Mouse (Mus musculus) lung, postnatal 0 days (tissue): ENCODE data around the gene Cfap161. TPM values are rescaled to one million over a fixed set of nuclear protein-coding genes. Genes with fewer than 3 reads are reported as not detected.

Source experiments
- ATAC-seq: fragments of 200-750 bp; cut with Nextera tagmentation; 2 replicates; pipeline ENCODE4 v1.8.0; 2017; ENCODE audit warnings: moderate library complexity
- DNase-seq: peaks from one replicate; pipeline ENCODE4 v3.0.0-alpha.2; 2016; ENCODE audit warnings: low spot score
- H3K27ac ChIP-seq: fragments of 300-500 bp; sonication (generic); 2 replicates; pipeline ENCODE4 v1.5.1; 2014; ENCODE audit warnings: antibody characterized with exemption, mild to moderate bottlenecking, low read length, mixed read lengths
- H3K27me3 ChIP-seq: fragments of 300-500 bp; sonication (generic); replicated peaks from 2 replicates; pipeline ENCODE4 v1.6.1; 2014; ENCODE audit warnings: low read length, mixed read lengths; ENCODE audit not compliant: insufficient read depth
- H3K36me3 ChIP-seq: fragments of 300-500 bp; sonication (generic); 2 replicates; pipeline ENCODE4 v1.6.1; 2014; ENCODE audit warnings: low read length, mixed read lengths; ENCODE audit not compliant: insufficient read depth
- H3K4me1 ChIP-seq: fragments of 300-500 bp; sonication (generic); 2 replicates; pipeline ENCODE4 v1.6.1; 2014; ENCODE audit warnings: antibody characterized with exemption, low read depth, low read length, mixed read lengths; ENCODE audit not compliant: insufficient read depth
- H3K4me2 ChIP-seq: fragments of 300-500 bp; sonication (generic); replicated peaks from 2 replicates; pipeline ENCODE4 v1.6.1; 2014; ENCODE audit warnings: low read depth, mild to moderate bottlenecking, low read length, moderate library complexity, mixed read lengths
- H3K4me3 ChIP-seq: fragments of 300-500 bp; sonication (generic); 2 replicates; pipeline ENCODE4 v1.5.1; 2014; ENCODE audit warnings: low read depth, low read length
- H3K9ac ChIP-seq: fragments of 300-500 bp; sonication (generic); replicated peaks from 2 replicates; pipeline ENCODE4 v1.6.1; 2014; ENCODE audit warnings: low read depth, mild to moderate bottlenecking
- H3K9me3 ChIP-seq: fragments of 300-500 bp; sonication (generic); 2 replicates; pipeline ENCODE4 v1.6.1; 2016; ENCODE audit warnings: low read length, mixed read lengths
- CTCF ChIP-seq: IDR thresholded peaks from 2 replicates; pipeline ENCODE4 v1.5.1; 2016; ENCODE audit warnings: antibody characterized with exemption, mild to moderate bottlenecking
- EP300 ChIP-seq: IDR thresholded peaks from 2 replicates; pipeline ENCODE4 v1.6.1; 2016; ENCODE audit warnings: antibody characterized with exemption, mild to moderate bottlenecking, control low read depth
- WGBS: fragments of 180-500 bp; shearing (Covaris S2); extraction: QIAGEN DNeasy Blood & Tissue Kit; methylation state at CpG from one replicate; pipeline ENCODE4 v1.1.7; 2014; 5-methylcytosine and 5-hydroxymethylcytosine counted together
- polyA plus RNA-seq: library from polyadenylated mRNA; unstranded; fragments of >200 nt; fragmentation: Nextera tagmentation; extraction: Ambion mirVana; gene quantifications from 2 replicates; pipeline ENCODE4 v1.2.1, GENCODE M21; 2015

The Cfap161 gene
- polyA plus RNA-seq, 1 experiment from 2014 or later, result 6.8 TPM

GRCm38 (mm10) chr7:83746107-83746687 is 48.5 kb downstream of the Cfap161 start:
- TF ChIP-seq CTCF (no peak), EP300 (0 out of 2 replicates have a peak, but pooled peaks have one; percentile 18)
- Histone ChIP-seq H3K4me2 (peak overlapping the region; percentile 48), H3K27ac (peak overlapping the region; percentile 89), H3K36me3 (no peaks in the 10 kb centered on the region), H3K9ac (peak overlapping the region; percentile 39; the same call in 1 of the 2 replicates), H3K4me3 (0 out of 2 replicates have a peak overlapping the region, but pooled peaks have one; percentile 31), H3K4me1 (no peaks in the 10 kb centered on the region), H3K9me3 (no peaks in the 10 kb centered on the region), H3K27me3 (no peaks in the 10 kb centered on the region)
- ATAC-seq, result peak; percentile 52
- peak; percentile 61 for DNase-seq
- 29% methylated on average over 8 of the region's 8 CpGs for WGBS

DNA sequence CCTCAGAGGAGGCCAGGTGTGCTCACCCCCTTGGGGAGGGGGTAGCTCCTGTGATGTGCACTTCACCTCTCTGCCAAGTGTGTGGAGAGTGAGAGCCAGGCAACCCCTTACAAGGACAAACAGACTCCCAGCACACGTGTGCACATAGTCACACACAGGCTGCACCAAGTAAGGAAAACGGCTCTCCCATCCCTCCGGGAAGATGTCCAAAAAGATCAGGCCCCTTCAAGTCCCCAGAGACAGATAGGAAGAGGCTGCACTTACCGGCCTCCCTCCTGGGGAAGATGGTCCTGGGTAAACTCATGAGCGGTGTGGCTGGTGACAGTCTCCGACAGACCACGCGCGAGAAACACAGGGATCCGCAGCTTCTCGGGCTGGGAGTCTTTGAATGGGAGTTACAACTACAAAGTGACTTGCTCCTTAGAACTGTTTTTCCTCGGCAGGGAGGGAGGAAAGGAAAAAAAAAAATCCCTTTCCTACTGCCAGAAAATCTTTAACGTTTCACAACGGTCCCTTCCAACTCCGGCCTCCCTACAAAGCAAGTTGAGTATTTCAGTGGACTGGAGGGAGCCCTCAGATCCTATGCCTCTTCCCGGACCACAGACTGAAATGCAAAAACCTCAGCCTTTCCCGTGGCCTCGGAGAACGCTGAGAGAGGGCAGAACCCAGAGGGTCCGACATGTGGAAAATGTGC is 49.1 kb downstream of the Cfap161 start, which contains the start of gene Il16:
Il16 (minus strand) TSS at position 314 of the 694 bp plus-strand sequence.
- Histone ChIP-seq H3K4me1 (no peaks in the 10 kb centered on the region), H3K36me3 (no peaks in the 10 kb centered on the region), H3K9ac (peak within 1 kb of the TSS; percentile 39), H3K4me2 (peak within 1 kb of the TSS; percentile 48), H3K27ac (peak within 1 kb of the TSS; percentile 89), H3K27me3 (no peaks in the 10 kb centered on the region), H3K4me3 (peak within 1 kb of the TSS; percentile 31; the same call in 1 of the 2 replicates), H3K9me3 (no peaks in the 10 kb centered on the region)
- ATAC-seq (peak; percentile 49), DNase-seq (peak; percentile 75)
- TF ChIP-seq EP300, result no peak
- no peak for TF ChIP-seq CTCF
- WGBS, result 19% methylated on average over 20 of the region's 20 CpGs

DNA sequence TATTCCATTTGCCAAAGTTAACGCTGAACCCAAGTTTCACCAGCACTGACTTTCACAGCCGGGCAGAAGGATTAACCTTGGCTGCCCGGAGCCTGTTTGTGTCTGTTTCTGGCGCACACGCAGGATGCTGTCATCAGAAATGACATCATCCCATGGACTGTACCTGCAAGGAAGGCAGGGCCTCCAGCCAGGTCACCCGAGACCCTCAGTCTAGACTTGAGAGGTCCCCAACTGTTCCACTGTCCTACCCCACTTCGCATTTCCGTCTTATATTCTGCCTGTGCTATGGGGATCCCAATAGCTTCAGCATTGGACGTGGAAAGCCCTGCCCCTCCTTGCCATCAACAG is 49.6 kb downstream of the Cfap161 start:
- H3K36me3 ChIP-seq, result no peaks in the 10 kb centered on the region
- ATAC-seq, result peak; percentile 5; the same call in 1 of the 2 replicates
- H3K9ac ChIP-seq, result peak overlapping the region; percentile 39
- DNase-seq, result peak; percentile 34
- H3K4me2 ChIP-seq, result peak overlapping the region; percentile 48
- TF ChIP-seq EP300, result no peak
- no peak for TF ChIP-seq CTCF
- 52% methylated on average over 9 of the region's 9 CpGs for whole genome bisulfite sequencing
- no peaks in the 10 kb centered on the region for H3K9me3 ChIP-seq
- H3K27me3 ChIP-seq, result no peaks in the 10 kb centered on the region
- H3K4me1 ChIP-seq, result no peaks in the 10 kb centered on the region
- peak overlapping the region; percentile 89 for H3K27ac ChIP-seq
- H3K4me3 ChIP-seq, result peak overlapping the region; percentile 31; the same call in 1 of the 2 replicates

- 81% methylated on average over 4 of the region's 4 CpGs for WGBS
- Histone ChIP-seq H3K9ac (no peak overlapping the region), H3K36me3 (no peaks in the 10 kb centered on the region), H3K4me1 (no peaks in the 10 kb centered on the region), H3K27me3 (no peaks in the 10 kb centered on the region), H3K9me3 (no peaks in the 10 kb centered on the region), H3K4me2 (peak overlapping the region; percentile 48), H3K27ac (peak overlapping the region; percentile 89; the same call in 1 of the 2 replicates), H3K4me3 (no peak overlapping the region)
- no peak for ATAC-seq
- TF ChIP-seq CTCF (no peak), EP300 (no peak)
- DNase-seq, result no peak
These were observed 50.4 kb downstream of the Cfap161 start for GRCm38 (mm10) chr7:83744250-83744649.

DNA sequence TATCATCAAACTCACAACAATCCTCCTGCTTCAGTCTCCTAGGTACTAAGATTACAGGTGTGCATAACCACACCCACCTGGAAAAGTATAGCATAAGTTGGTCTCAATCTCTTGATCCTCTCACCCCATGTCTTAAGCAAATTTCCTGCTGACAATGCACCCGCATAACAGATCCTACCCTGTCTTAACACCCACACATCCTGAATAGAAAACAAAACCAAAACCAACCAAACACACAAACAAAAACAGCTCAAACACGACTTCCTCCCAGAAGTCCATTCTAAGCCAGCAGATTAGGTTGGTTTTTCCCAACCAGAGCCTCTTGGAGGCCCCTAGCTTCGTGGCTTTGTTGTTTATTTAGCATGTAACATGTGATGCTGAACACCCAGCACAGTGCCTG is 52.0 kb downstream of the Cfap161 start:
- Histone ChIP-seq H3K9ac (no peak overlapping the region), H3K9me3 (no peaks in the 10 kb centered on the region), H3K36me3 (no peaks in the 10 kb centered on the region), H3K4me3 (no peak overlapping the region), H3K4me1 (peaks cover 7% of the 10 kb centered on the region; the same call in 1 of the 2 replicates), H3K4me2 (no peak overlapping the region), H3K27ac (no peak overlapping the region), H3K27me3 (no peaks in the 10 kb centered on the region)
- DNase-seq (no peak), ATAC-seq (no peak)
- no peak for TF ChIP-seq CTCF
- TF ChIP-seq EP300, result no peak
- 35% methylated on average over 3 of the region's 3 CpGs for WGBS

- H3K27me3 ChIP-seq, result no peaks in the 10 kb centered on the region
- no peak for DNase-seq
- H3K4me2 ChIP-seq, result no peak overlapping the region
- no peak for TF ChIP-seq EP300
- TF ChIP-seq CTCF, result no peak
- H3K4me1 ChIP-seq, result peaks cover 7% of the 10 kb centered on the region; the same call in 1 of the 2 replicates
- H3K27ac ChIP-seq, result no peak overlapping the region
- H3K4me3 ChIP-seq, result no peak overlapping the region
- no peak overlapping the region for H3K9ac ChIP-seq
- no peaks in the 10 kb centered on the region for H3K36me3 ChIP-seq
- ATAC-seq, result no peak
- 78% methylated on average over 2 of the region's 2 CpGs for WGBS
- no peaks in the 10 kb centered on the region for H3K9me3 ChIP-seq
These were observed 52.7 kb downstream of the Cfap161 start for GRCm38 (mm10) chr7:83742026-83742425.
